Mouse (Mus musculus) c-Kit-positive CD71-positive TER-119-negative erythroid progenitor cells, embryonic 14.5 days (primary cell): Measurements from ENCODE around the gene Med28.

Experiments used
- DNase-seq: peaks from one replicate; pipeline ENCODE4 v3.0.0-alpha.2; 2013; ENCODE audit warnings: low read depth

Gene Med28

GRCm38 (mm10) chr5:45519960-45520808 lies at the start of gene Med28:
TSS of gene Med28 (plus strand) at chr5:45520229.
- peak; percentile 76 for DNase-seq

- no peak for DNase-seq
These were observed 47.1 kb upstream of the Med28 start for GRCm38 (mm10) chr5:45472880-45473450.

DNA sequence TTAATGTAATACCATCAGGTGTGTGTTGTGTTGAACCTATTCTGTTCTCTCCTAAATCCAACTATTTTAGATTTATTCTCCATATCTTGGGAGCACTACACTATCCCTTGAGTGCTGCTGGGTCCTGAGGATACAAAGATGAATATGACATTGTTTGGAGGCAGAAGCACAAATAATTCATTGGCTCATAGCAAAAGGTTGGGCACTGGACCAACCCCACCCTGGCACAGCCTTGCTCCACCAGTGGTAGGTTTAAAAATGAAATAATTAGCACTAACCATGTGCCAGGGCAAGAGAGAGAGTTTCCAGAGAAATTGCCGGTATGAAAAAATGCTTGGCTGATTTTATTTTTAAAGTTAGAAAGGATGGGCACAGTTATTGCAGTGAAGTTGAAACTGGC lies 46.5 kb upstream of the Med28 start:
- DNase-seq = no peak

DNA sequence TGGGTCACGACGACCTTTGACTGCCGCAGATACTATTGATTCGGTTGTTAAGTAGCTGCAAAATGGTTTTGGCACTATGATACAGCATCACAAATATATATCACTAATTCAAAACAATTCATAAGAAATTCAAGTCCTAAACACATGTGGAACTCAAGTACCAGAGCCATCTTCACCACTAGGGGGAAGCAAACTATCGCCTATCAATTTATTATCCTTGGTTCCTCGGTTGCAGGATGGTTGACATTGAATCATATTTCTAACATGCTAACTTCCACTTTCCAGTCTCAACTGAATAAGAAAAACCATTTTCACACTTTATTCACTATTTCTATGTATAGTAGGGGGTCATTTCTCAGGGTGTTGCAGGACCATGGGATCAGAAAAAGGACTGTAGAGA lies 45.8 kb upstream of the Med28 start:
- DNase-seq = no peak

GRCm38 (mm10) chr5:45474758-45475157 lies 45.3 kb upstream of the Med28 start:
- DNase-seq = no peak

- DNase-seq = no peak
These were observed 44.3 kb upstream of the Med28 start for GRCm38 (mm10) chr5:45475771-45476170.

DNA sequence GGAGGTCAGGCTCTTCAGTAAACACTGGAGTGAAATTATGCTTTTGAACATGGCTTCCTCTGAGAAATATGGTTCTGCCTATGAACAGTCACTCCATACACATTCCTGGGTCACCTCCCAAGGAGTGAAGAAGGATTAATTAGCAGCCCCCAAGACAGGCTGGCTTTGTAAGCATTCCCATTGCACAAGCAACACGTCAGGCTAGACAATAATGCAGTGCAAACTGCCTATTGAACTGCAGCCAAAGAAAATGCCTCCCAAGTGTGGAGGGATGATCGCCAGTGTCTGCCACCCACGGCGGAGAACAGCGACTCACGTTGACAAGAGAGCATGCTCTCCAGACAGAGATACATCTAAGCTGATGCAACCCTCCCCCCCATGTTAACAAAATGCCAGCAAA lies 43.7 kb upstream of the Med28 start:
- no peak for DNase-seq

GRCm38 (mm10) chr5:45477601-45478000 lies 42.4 kb upstream of the Med28 start:
- DNase-seq = no peak

- no peak for DNase-seq
These were observed 40.0 kb upstream of the Med28 start for GRCm38 (mm10) chr5:45480066-45480465.

DNA sequence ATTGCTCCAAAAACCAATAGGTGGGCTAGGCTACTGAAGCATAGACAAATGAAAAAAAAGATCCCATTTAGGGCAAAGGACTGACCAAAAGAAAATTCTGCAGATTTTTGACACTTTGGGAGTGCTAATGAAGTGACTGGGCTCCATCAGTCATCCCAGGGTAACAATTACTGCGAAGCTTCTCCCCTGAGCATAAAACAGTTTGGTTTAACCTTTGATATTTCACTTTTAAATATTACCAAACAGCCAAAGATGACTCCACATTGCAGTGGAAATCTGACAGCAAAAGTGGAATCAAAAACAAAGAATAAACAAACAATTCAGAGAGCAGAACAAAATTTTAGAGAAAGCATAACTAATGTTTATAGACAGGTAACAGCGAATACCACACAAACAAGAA lies 38.9 kb upstream of the Med28 start:
- DNase-seq = no peak

GRCm38 (mm10) chr5:45482607-45483006 lies 37.4 kb upstream of the Med28 start:
- no peak for DNase-seq

DNA sequence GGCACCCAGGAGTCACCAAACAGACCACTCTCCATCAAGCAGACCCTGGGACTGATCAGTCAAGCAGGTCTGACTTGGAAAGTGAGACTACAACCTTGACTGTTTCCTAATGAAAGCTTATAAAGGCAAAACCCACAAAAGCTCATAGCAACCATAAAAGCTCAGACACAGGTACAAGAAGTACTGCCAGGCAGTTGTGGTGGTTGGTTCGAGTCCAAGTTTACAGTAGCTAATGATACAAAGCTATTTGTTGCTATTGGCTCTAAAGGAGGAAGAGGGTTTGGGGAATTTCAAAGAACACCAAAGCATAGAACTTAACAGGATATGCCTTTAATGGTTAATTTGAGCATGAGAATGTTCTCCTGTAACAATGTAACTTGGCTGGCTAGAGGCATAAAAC lies 36.4 kb upstream of the Med28 start:
- no peak for DNase-seq

DNA sequence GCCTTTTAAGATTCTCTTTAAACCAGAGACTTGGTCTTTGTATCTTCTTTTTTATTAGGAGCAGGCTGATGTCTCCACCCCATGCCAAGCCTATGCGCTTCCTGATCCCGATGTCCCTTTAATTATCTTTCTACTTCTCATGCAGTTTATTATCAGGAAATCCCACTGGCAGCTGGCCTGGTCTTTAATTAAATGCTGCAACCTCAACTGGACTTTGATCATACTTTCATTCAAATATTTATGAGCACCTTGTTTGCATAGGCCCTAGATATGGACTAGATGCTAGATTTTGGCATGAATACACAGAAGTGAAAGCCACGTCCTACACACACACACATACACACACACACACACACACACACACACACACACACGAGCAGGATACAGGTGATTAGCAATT lies 28.3 kb upstream of the Med28 start:
- DNase-seq = no peak

- DNase-seq = peak; percentile 92
These were observed 26.6 kb upstream of the Med28 start, which contains the start of gene Lap3 for GRCm38 (mm10) chr5:45493191-45494092. TSS of gene Lap3 (plus strand) at chr5:45493374.

DNA sequence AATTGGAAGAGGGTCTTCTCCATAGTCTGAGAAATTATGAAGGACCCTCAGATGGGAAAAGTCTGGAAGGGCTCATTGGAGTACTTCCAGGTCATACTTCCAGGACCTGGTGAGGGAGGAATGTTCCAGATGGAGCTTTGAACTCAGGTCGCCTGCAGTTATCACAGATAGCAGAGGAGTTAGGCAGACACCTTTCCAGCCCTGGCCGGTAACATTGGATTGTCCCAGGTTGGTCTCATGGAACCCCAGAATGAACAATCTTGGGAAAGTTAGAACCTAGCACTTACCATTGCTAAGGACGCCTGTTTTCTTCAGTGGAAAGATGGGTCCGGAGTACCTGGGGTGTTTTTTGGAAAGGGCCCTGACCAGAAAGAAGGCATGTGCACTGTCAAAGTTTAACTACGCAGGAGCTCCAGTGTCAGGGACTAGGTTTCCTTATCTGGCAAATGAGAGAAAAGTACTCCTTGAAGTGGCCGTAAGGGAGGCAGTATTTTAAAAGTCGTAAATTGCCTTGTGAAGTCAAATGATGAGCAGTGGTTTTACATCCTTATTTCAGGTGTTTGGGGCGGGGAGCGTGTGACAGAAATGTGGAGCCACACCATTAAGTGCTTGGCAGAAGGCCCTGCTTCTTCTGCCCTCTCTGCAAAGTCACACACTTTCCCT lies 25.8 kb upstream of the Med28 start:
- no peak for DNase-seq

GRCm38 (mm10) chr5:45495429-45495975 lies 24.5 kb upstream of the Med28 start:
- no peak for DNase-seq

DNA sequence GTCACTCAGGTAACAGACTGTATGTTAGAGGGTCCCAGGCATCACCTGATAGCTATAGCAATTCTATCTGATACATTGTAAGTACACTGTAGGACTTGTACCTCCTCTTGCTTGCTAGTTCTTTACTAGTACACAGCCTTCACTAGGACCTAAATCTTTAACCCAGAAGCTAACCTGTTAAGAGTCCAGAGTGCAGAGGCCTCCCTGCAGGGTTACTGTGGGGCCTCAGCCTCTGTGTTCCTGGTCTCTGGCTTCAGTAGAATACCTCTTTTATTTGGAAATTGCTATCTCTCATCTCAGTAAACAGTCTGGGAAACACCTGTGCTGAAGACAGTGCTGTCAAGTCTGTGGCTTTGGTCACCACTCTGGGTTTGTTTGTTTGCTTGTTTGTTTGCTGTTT lies 24.0 kb upstream of the Med28 start:
- no peak for DNase-seq

GRCm38 (mm10) chr5:45496479-45496878 lies 23.6 kb upstream of the Med28 start:
- DNase-seq = no peak

- DNase-seq = no peak
These were observed 23.0 kb upstream of the Med28 start for GRCm38 (mm10) chr5:45496930-45497550.

GRCm38 (mm10) chr5:45497564-45497963 lies 22.5 kb upstream of the Med28 start:
- no peak for DNase-seq

GRCm38 (mm10) chr5:45510071-45510470 lies 10.0 kb upstream of the Med28 start:
- DNase-seq = no peak
